Mouse (Mus musculus) limb, embryonic 14.5 days (tissue): Measurements from ENCODE around the gene Ssbp3. TPM values are rescaled to one million over a fixed set of nuclear protein-coding genes. Genes with fewer than 3 reads are reported as not detected.
A peak's percentile ranks its signal among the peaks of the same experiment; 100 is the strongest.

Source experiments
- ATAC-seq: fragments of 200-750 bp; cut with Nextera tagmentation; 2 replicates; pipeline ENCODE4 v1.8.0; 2017; ENCODE audit warnings: low read depth, moderate number of reproducible peaks, moderate TSS enrichment; ENCODE audit not compliant: low FRiP score
- DNase-seq: peaks from one replicate; pipeline ENCODE4 v3.0.0-alpha.2; 2015; ENCODE audit warnings: low spot score
- H3K27ac ChIP-seq: fragments of 300-500 bp; sonication (generic); replicated peaks from 2 replicates; pipeline ENCODE4 v1.5.1; 2014; ENCODE audit warnings: low read depth, mild to moderate bottlenecking, low read length, moderate library complexity, mixed read lengths
- H3K27me3 ChIP-seq: fragments of 300-500 bp; sonication (generic); 2 replicates; pipeline ENCODE4 v1.6.1; 2014; ENCODE audit warnings: low read length, mixed read lengths; ENCODE audit not compliant: control insufficient read depth, insufficient read depth
- H3K36me3 ChIP-seq: fragments of 300-500 bp; sonication (generic); 2 replicates; pipeline ENCODE4 v1.6.1; 2014; ENCODE audit warnings: mild to moderate bottlenecking, low read length, moderate library complexity, mixed read lengths; ENCODE audit not compliant: control insufficient read depth, insufficient read depth
- H3K4me1 ChIP-seq: fragments of 300-500 bp; sonication (generic); 2 replicates; pipeline ENCODE4 v1.6.1; 2014; ENCODE audit warnings: antibody characterized with exemption, low read length, mixed read lengths; ENCODE audit not compliant: control insufficient read depth, insufficient read depth
- H3K4me2 ChIP-seq: fragments of 300-500 bp; sonication (generic); replicated peaks from 2 replicates; pipeline ENCODE4 v1.6.1; 2014; ENCODE audit warnings: low read depth, mild to moderate bottlenecking, low read length, moderate library complexity; ENCODE audit not compliant: severe bottlenecking
- H3K4me3 ChIP-seq: fragments of 300-500 bp; sonication (generic); replicated peaks from 2 replicates; pipeline ENCODE4 v1.5.1; 2014; ENCODE audit warnings: low read length
- H3K9ac ChIP-seq: fragments of 300-500 bp; sonication (generic); 2 replicates; pipeline ENCODE4 v1.6.1; 2014; ENCODE audit warnings: mild to moderate bottlenecking, low read depth, low read length, moderate library complexity; ENCODE audit not compliant: severe bottlenecking
- H3K9me3 ChIP-seq: fragments of 300-500 bp; sonication (generic); 2 replicates; pipeline ENCODE4 v1.6.1; 2016; ENCODE audit warnings: low read length; ENCODE audit not compliant: control insufficient read depth
- POLR2A ChIP-seq: fragments of 200-500 bp; IDR thresholded peaks from 2 replicates; pipeline ENCODE4 v1.8.0; 2012; ENCODE audit warnings: inconsistent platforms, mild to moderate bottlenecking, moderate library complexity, borderline replicate concordance; ENCODE audit not compliant: insufficient read depth, insufficient read length; ENCODE audit errors: extremely low read depth
- WGBS: fragments of 180-500 bp; shearing (Covaris S2); extraction: QIAGEN DNeasy Blood & Tissue Kit; methylation state at CpG from one replicate; pipeline ENCODE4 v1.1.7; 2014; 5-methylcytosine and 5-hydroxymethylcytosine counted together
- polyA plus RNA-seq, 2 experiments: library from polyadenylated mRNA; depleted of rRNA in 1 of 2; stranded (reverse) in 1 of 2; unstranded in 1 of 2; fragments of >200 nt; fragmentation: Nextera tagmentation in 1 of 2; extraction: Ambion mirVana in 1 of 2; gene quantifications; 2 replicates each; pipeline versions ENCODE4 v1.2.1 to v1.2.3; 2012 to 2014

Ssbp3 gene
- polyA plus RNA-seq, 2 experiments: 94.3 to 191 TPM

- DNase-seq (no peak), ATAC-seq (no peak)
- peaks cover 32% of the 10 kb centered on the region for H3K4me1 ChIP-seq
- H3K27me3 ChIP-seq: no peaks in the 10 kb centered on the region
- no peak overlapping the region for H3K4me3 ChIP-seq
- peak overlapping the region; percentile 16; the same call in 1 of the 2 replicates for H3K9ac ChIP-seq
- 0 out of 2 replicates have a peak, but pooled peaks cover 4% of the 10 kb centered on the region for H3K36me3 ChIP-seq
- no peaks in the 10 kb centered on the region for H3K9me3 ChIP-seq
- TF ChIP-seq POLR2A: no peak
- no peak overlapping the region for H3K4me2 ChIP-seq
- 44% methylated on average over 5 of the region's 5 CpGs for WGBS
- no peak overlapping the region for H3K27ac ChIP-seq
Observed at GRCm38 (mm10) chr4:107001259-107001810, 90.8 kb downstream of the Ssbp3 start.

- H3K27me3 ChIP-seq: no peaks in the 10 kb centered on the region
- peaks cover 5% of the 10 kb centered on the region; the same call in 1 of the 2 replicates for H3K36me3 ChIP-seq
- H3K9ac ChIP-seq: no peak overlapping the region
- WGBS: 37% methylated on average over 14 of the region's 14 CpGs
- no peak overlapping the region for H3K4me3 ChIP-seq
- H3K9me3 ChIP-seq: no peaks in the 10 kb centered on the region
- DNase-seq: no peak
- no peak for TF ChIP-seq POLR2A
- no peak for ATAC-seq
- peaks cover 25% of the 10 kb centered on the region for H3K4me1 ChIP-seq
- H3K27ac ChIP-seq: no peak overlapping the region
- no peak overlapping the region for H3K4me2 ChIP-seq
Observed at GRCm38 (mm10) chr4:107001916-107002488, 91.5 kb downstream of the Ssbp3 start.

- ATAC-seq: peak; percentile 14; the same call in 1 of the 2 replicates
- 69% methylated on average over 11 of the region's 11 CpGs for WGBS
- TF ChIP-seq POLR2A: no peak
- peaks cover 20% of the 10 kb centered on the region for H3K4me1 ChIP-seq
- no peaks in the 10 kb centered on the region for H3K27me3 ChIP-seq
- H3K27ac ChIP-seq: no peak overlapping the region
- no peaks in the 10 kb centered on the region for H3K9me3 ChIP-seq
- H3K36me3 ChIP-seq: peaks cover 7% of the 10 kb centered on the region; the same call in 1 of the 2 replicates
- H3K9ac ChIP-seq: no peak overlapping the region
- DNase-seq: no peak
- no peak overlapping the region for H3K4me3 ChIP-seq
- no peak overlapping the region for H3K4me2 ChIP-seq
Observed at GRCm38 (mm10) chr4:107002517-107003165, 92.1 kb downstream of the Ssbp3 start.

GRCm38 (mm10) chr4:107003199-107003598 is 92.7 kb downstream of the Ssbp3 start:
- Histone ChIP-seq H3K4me1 (peaks cover 20% of the 10 kb centered on the region), H3K4me3 (no peak overlapping the region), H3K27me3 (no peaks in the 10 kb centered on the region), H3K27ac (no peak overlapping the region), H3K9ac (no peak overlapping the region), H3K36me3 (peaks cover 7% of the 10 kb centered on the region; the same call in 1 of the 2 replicates), H3K4me2 (no peak overlapping the region), H3K9me3 (no peaks in the 10 kb centered on the region)
- no peak for TF ChIP-seq POLR2A
- ATAC-seq (no peak), DNase-seq (no peak)
- 61% methylated on average over 2 of the region's 2 CpGs for WGBS

GRCm38 (mm10) chr4:107003786-107004185 is 93.3 kb downstream of the Ssbp3 start:
- no peaks in the 10 kb centered on the region for H3K27me3 ChIP-seq
- no peaks in the 10 kb centered on the region for H3K9me3 ChIP-seq
- peaks cover 7% of the 10 kb centered on the region; the same call in 1 of the 2 replicates for H3K36me3 ChIP-seq
- H3K4me2 ChIP-seq: no peak overlapping the region
- H3K4me1 ChIP-seq: peaks cover 20% of the 10 kb centered on the region
- DNase-seq: no peak
- WGBS: 83% methylated on average over 3 of the region's 3 CpGs
- ATAC-seq: no peak
- H3K9ac ChIP-seq: no peak overlapping the region
- no peak overlapping the region for H3K27ac ChIP-seq
- H3K4me3 ChIP-seq: no peak overlapping the region
- TF ChIP-seq POLR2A: no peak
